Comparison of ENCODE assay signal across 27 mouse cellular contexts in the genomic region with DNA sequence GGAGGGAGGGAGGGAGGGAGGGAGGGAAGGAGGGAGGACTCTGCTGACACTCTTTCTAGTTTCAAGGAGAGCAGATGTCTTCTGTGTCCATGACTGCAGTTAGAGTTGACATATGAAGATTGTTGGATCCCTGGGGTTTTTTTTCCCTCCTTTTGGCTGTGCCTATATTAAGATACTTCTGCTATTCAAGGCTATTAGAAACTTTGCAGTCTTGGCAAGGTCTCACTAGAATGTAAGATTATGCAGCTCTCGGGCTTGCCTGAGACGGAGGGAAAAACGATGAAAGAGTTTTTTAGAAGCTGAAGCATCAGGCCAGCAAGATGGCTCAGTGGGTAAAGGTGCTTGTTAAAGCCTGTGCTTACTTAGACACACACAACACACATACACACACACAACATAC.
DNase-seq lines count a peak whose midpoint lies in the region; TF ChIP-seq lines count a peak whose summit lies in the region.
"Had no signal": no experiment of that assay in that cellular context is flagged by ENCODE, and none has a peak within 500 bp of the region (broad histone marks: within the 10 kb centered on the region; RNA-seq: fewer than 3 reads in every experiment).

No protein-coding gene starts in this region.

- no peaks in the 10 kb centered on the region for H3K27me3 ChIP-seq in small intestine, adult 2 months (ENCODE audit: control insufficient read depth, insufficient read depth, low read length)
- H3K27me3 ChIP-seq: embryonic facial prominence, embryonic 15.5 days; heart, embryonic 15.5 days; hindbrain, embryonic 12.5 days; liver, embryonic 12.5 days; midbrain, embryonic 13.5 days; neural tube, embryonic 13.5 days had no signal

- DNase-seq in heart, postnatal 10 days = peak; percentile 18 to 21
- DNase-seq in heart, adult 8-10 months (ENCODE audit: low spot score) = no peak
- DNase-seq in right cerebral cortex, postnatal 10 days (ENCODE audit: low spot score in 2 of 2) = peak; percentile 36 to 64
- no peak for DNase-seq in right cerebral cortex, postnatal 25 days
- DNase-seq in telencephalon, adult 2 months (ENCODE audit: low read depth, low spot score) = peak; percentile 65
- DNase-seq in adrenal gland, postnatal 36 days = no peak
- DNase-seq in MN1 (ENCODE audit: low spot score) = no peak
- DNase-seq: adrenal gland, postnatal 14 days; B cell, adult 2 months; cerebellum, adult 11 months; cerebellum, adult 9-11 months; embryo, embryonic 11 days; gastrocnemius, postnatal 14 days; heart, postnatal 36 days; kidney, adult 9 months; kidney, postnatal 25 days; left cerebral cortex, postnatal 4 days had no signal

- H3K36me3 ChIP-seq in small intestine, adult 2 months (ENCODE audit: control insufficient read depth, insufficient read depth, low read length) = no peaks in the 10 kb centered on the region
- H3K36me3 ChIP-seq: embryonic facial prominence, embryonic 15.5 days; heart, embryonic 10.5 days; heart, embryonic 15.5 days; hindbrain, embryonic 12.5 days; liver, embryonic 12.5 days; midbrain, embryonic 13.5 days; neural tube, embryonic 13.5 days had no signal

- WGBS in small intestine, adult 2 months = 63% methylated on average over 3 of the region's 3 CpGs

- no peak for TF ChIP-seq CTCF in small intestine, adult 2 months (IDR thresholded peaks at IDR 0.05; ENCODE audit: extremely low read depth, insufficient read length, insufficient replicate concordance, low read depth, low read length)

- no peaks in the 10 kb centered on the region for H3K4me1 ChIP-seq in small intestine, adult 2 months (ENCODE audit: control insufficient read depth, insufficient read depth, insufficient read length, low read length)
- H3K4me1 ChIP-seq: liver, embryonic 12.5 days; midbrain, embryonic 13.5 days had no signal

- intact Hi-C loops in heart, postnatal 10 days (cut with DNase I) = loop anchor here (2.0 to 5.0 kb wide), 2 partner anchors 85 to 169 kb away; a partner anchor contains a TSS

- peak overlapping the region; percentile 25; the same call in 1 of the 2 replicates for H3K27ac ChIP-seq in small intestine, adult 2 months (ENCODE audit: insufficient read depth, low read depth, low read length)
- H3K27ac ChIP-seq: embryonic facial prominence, embryonic 15.5 days; heart, embryonic 15.5 days; hindbrain, embryonic 12.5 days; hindbrain, postnatal 0 days; liver, embryonic 12.5 days; macrophage; midbrain, embryonic 13.5 days; neural tube, embryonic 13.5 days had no signal

- TF ChIP-seq POLR2A in small intestine, adult 2 months (IDR thresholded peaks at IDR 0.05; ENCODE audit: low read depth, low read length) = no peak

- H3K4me3 ChIP-seq in small intestine, adult 2 months (ENCODE audit: low read depth, low read length) = no peak overlapping the region
- H3K4me3 ChIP-seq: embryonic facial prominence, embryonic 15.5 days; heart, embryonic 10.5 days; heart, embryonic 15.5 days; hindbrain, embryonic 12.5 days; liver, embryonic 12.5 days; midbrain, embryonic 13.5 days; neural tube, embryonic 13.5 days had no signal

Comparison
In these comparisons a context has a peak if more than half of its experiments do, and no peak if none do; other contexts are left out.
1. DNase-seq: peak in heart, postnatal 10 days (2 of 2), right cerebral cortex, postnatal 10 days (2 of 2) and telencephalon, adult 2 months (single experiment); none in heart, adult 8-10 months (single experiment), right cerebral cortex, postnatal 25 days (single experiment), adrenal gland, postnatal 36 days (0 of 2) and MN1 (single experiment).